Mouse (Mus musculus) cerebellum, postnatal 25 days (tissue): ENCODE measurements around the gene Mmp2.

ENCODE experiments used
- DNase-seq, 2 experiments: peaks; one replicate each; pipeline ENCODE4 v3.0.0; 2021; ENCODE audit warnings: mixed read lengths in 2 of 2

Mmp2 gene

DNA sequence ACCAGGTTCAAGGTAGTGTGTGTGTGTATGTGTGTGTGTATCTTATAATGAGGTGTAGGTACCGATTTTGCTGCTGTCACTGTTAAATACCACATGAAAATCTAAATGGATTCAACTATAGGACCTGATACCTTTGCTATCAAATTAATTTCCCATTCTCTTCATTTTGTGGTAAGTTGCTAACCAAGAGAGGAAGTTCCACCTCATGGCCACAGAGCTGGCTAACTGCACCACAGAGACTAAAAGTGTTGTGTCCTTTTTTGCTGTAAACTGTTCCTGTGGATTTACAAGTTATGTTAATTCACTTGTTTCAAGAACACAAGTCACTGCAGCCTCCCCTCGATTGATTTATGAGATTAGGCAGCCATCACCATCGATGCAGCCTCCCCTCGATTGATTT, 70.7 kb downstream of the Mmp2 start:
- DNase-seq, result no peak

DNA sequence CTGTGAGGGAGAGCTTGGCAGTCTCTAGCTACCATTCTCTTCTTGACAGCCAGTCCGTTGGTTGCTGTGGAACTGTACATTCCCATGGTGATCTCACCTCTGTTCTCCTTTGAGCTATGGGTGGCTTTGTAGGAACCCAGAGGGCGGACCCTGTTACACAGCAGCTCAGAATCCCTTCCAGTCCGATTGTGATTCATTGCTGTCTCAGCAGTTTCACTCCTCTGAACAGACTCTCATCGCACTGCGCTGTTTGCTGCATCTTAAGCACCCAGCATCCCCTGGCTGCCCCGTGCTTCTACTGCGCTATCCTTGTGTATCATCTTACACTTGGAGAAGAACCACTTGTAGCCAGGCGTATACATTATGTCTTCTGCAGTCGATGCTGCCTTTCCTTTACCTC, 72.5 kb downstream of the Mmp2 start:
- no peak for DNase-seq

DNA sequence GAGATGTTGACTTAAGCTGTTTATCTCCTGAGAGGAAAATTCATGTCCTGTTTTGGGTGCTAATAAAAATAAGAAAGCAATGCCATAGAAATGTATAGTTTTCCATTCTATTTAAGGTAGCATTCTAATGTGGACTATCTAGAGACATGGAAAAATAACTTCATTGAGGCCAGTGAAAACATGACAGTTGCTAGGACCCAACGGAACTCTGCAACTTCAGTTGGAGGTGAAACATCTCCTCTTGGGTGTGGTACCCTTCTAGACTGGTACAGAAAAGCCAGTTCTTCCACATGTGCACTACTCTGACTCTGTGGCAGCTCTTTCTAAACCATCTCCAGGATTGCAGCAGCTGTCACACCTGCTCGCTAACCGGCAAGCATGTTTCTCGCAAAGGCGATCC, 74.0 kb downstream of the Mmp2 start, which contains the start of gene Capns2:
TSS of gene Capns2 (plus strand) at position 301 of the 400 bp plus-strand sequence.
- no peak for DNase-seq

DNA sequence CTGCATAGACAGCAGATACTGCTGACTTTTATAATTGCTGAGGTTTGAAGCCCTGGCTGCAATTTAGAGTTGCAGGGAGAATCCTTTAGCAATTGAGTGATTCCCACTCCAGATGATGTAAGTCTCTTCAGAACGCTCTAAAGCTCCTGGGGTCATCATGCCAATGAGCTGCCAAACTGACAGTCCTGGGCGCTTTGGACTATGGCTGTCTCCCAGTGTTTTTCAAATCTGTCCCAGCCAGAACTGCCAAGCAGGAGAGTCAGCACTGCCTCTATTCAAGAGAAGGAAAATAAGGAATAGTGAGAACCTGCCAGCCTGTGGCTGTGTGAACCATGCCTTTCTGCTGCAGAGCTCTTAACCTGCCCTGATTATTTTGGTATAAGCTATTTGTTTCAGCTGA, 75.9 kb downstream of the Mmp2 start:
- peak in 1 of 2 experiments; percentile 4 for DNase-seq
